In genomic region chr7:19796697-19797588, GRCm38 (mm10) we compare ENCODE assay signal across 8 mouse cellular contexts. TPM values are rescaled to one million over a fixed set of nuclear protein-coding genes. Genes with fewer than 3 reads are reported as not detected.
DNase-seq lines count a peak whose midpoint lies in the region; ATAC-seq lines count a peak whose summit lies in the region.

Gene Cblc (minus strand): TSS chr7:19796809.

- WGBS in liver, embryonic 16.5 days (ENCODE audit: insufficient replicate concordance): 3% methylated on average over 28 of the region's 32 CpGs
- WGBS in neural tube, embryonic 15.5 days: 3% methylated on average over 32 of the region's 32 CpGs

- H3K9me3 ChIP-seq in liver, embryonic 16.5 days (replicated peaks; ENCODE audit: control insufficient read depth, low read length): no peaks in the 10 kb centered on the region
- no peaks in the 10 kb centered on the region for H3K9me3 ChIP-seq in neural tube, embryonic 15.5 days (replicated peaks)

- H3K27ac ChIP-seq in liver, embryonic 16.5 days (ENCODE audit: low read length): peak within 1 kb of the TSS; percentile 14; the same call in 1 of the 2 replicates
- H3K27ac ChIP-seq in neural tube, embryonic 15.5 days (replicated peaks): no peak within 1 kb of the TSS

- peaks cover 13% of the 10 kb centered on the region for H3K27me3 ChIP-seq in liver, embryonic 16.5 days (ENCODE audit: control insufficient read depth, insufficient read depth, low read depth, low read length)
- peaks cover 34% of the 10 kb centered on the region for H3K27me3 ChIP-seq in neural tube, embryonic 15.5 days (replicated peaks)

- DNase-seq in A20 (ENCODE audit: low read depth, low spot score) (peak; percentile 92), WW6 (ENCODE audit: low read depth, low spot score) (peak; percentile 78)
- DNase-seq in embryo, embryonic 11 days: peak; percentile 68
- peak; percentile 79 to 88 for DNase-seq in heart, adult 18-20 months
- peak; percentile 90 for DNase-seq in kidney, adult 18-20 months
- DNase-seq in thymus, postnatal 0 days (ENCODE audit: low spot score): peak; percentile 87

- no peaks in the 10 kb centered on the region for H3K36me3 ChIP-seq in liver, embryonic 16.5 days (ENCODE audit: control insufficient read depth, insufficient read depth)
- H3K36me3 ChIP-seq in neural tube, embryonic 15.5 days: no peaks in the 10 kb centered on the region

- peak within 1 kb of the TSS; percentile 46 for H3K4me3 ChIP-seq in liver, embryonic 16.5 days (ENCODE audit: low read depth, low read length)
- H3K4me3 ChIP-seq in neural tube, embryonic 15.5 days (replicated peaks): peak within 1 kb of the TSS; percentile 16

- peak within 1 kb of the TSS; percentile 33 for H3K9ac ChIP-seq in liver, embryonic 16.5 days (ENCODE audit: low read depth, low read length)
- H3K9ac ChIP-seq in neural tube, embryonic 15.5 days (replicated peaks): no peak within 1 kb of the TSS

- H3K4me1 ChIP-seq in liver, embryonic 16.5 days (ENCODE audit: control insufficient read depth, low read depth, low read length): no peaks in the 10 kb centered on the region; the same call in 1 of the 2 replicates
- peaks cover 9% of the 10 kb centered on the region; the same call in 1 of the 2 replicates for H3K4me1 ChIP-seq in neural tube, embryonic 15.5 days

- peak; percentile 84 for ATAC-seq in liver, embryonic 16.5 days (ENCODE audit: low read depth)
- no peak for ATAC-seq in neural tube, embryonic 15.5 days (ENCODE audit: low FRiP score)

- H3K4me2 ChIP-seq in liver, embryonic 16.5 days (ENCODE audit: low read depth, low read length): peak within 1 kb of the TSS; percentile 45
- peak within 1 kb of the TSS; percentile 19 for H3K4me2 ChIP-seq in neural tube, embryonic 15.5 days

RNA-seq across cellular contexts. Expression of gene Cblc, which starts in this region (rescaled TPM):
- total RNA-seq in heart, adult 18-20 months (2021): under 1 TPM; 0.35 to 0.75 TPM
- 4.7 and 5.4 TPM in 2 replicates for polyA plus RNA-seq in liver, embryonic 16.5 days (2015; fragmentation: Nextera tagmentation; extraction: Ambion mirVana)
- 0.69 and 2.2 TPM in 2 replicates for polyA plus RNA-seq in neural tube, embryonic 15.5 days (2015; fragmentation: Nextera tagmentation; extraction: Ambion mirVana)
- polyA plus RNA-seq in thymus, postnatal 0 days (2015; fragmentation: Nextera tagmentation; extraction: Ambion mirVana): 2.6 and 4.2 TPM in 2 replicates

Comparison
In these comparisons a context has a peak if more than half of its experiments do, and no peak if none do; other contexts are left out.
1. Peak in DNase-seq in heart, adult 18-20 months; RNA of the gene not detected or under 1 TPM.